Mouse (Mus musculus): ENCODE measurements around the gene Olfr523.

DNA sequence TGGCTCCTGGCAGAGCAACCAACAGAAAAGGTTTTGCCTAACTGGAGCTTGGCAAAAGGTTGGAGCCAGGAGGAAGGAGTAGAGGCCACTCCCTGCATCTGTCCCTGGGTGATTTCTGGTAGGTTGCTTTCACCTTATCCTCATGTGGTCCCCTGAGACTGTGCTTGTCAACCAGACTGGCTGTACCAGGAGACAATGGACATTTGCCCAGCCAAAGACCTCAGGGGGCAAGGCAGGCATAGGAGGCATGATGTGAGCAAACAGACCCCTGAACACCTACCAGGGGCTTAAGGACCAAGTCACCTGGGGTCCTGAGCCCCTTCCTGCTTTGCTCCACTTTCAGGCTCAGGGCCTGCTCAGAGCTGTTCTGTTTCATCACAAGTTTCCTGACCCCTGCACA is 32.8 kb downstream of the Olfr523 start, which contains the start of gene Olfr524:
- TF ChIP-seq USF1 (IDR thresholded peaks at IDR 0.05; ENCODE audit: low read depth, low read length) = no peak
- no peak for TF ChIP-seq SMC3 (IDR thresholded peaks at IDR 0.05; ENCODE audit: low read depth, low read length)
- no peak for TF ChIP-seq TCF12 (IDR thresholded peaks at IDR 0.05; ENCODE audit: low read depth, low read length)
- no peak for TF ChIP-seq MAZ (IDR thresholded peaks at IDR 0.05; ENCODE audit: low read depth, low read length)
- TF ChIP-seq CTCF (conservative IDR thresholded peaks at IDR 0.05 in 1 of 2, IDR thresholded peaks at IDR 0.05 in 1 of 2; ENCODE audit: low read depth in 2 of 2, low read length in 2 of 2) = no peak

Data from CH12.LX (cell line).